Mouse (Mus musculus) small intestine, adult 2 months (tissue): ENCODE results near the gene Lgr4.

Experiments used
- CTCF ChIP-seq: fragments of 200-500 bp; IDR thresholded peaks from 2 replicates; pipeline ENCODE4 v1.5.1; 2012; ENCODE audit warnings: low read depth, mild to moderate bottlenecking, control low read depth, inconsistent platforms, low read length, moderate library complexity, mixed read lengths; ENCODE audit not compliant: insufficient replicate concordance, insufficient read length; ENCODE audit errors: extremely low read depth
- POLR2A ChIP-seq: fragments of 200-500 bp; IDR thresholded peaks from 2 replicates; pipeline ENCODE4 v1.6.1; 2012; ENCODE audit warnings: low read depth, mild to moderate bottlenecking, control low read depth, inconsistent platforms, low read length, moderate library complexity

GRCm38 (mm10) chr2:109951050-109951449, 33.6 kb downstream of the Lgr4 start:
- TF ChIP-seq CTCF (no peak), POLR2A (no peak)
